Mouse (Mus musculus): ENCODE measurements around the gene Teddm2.

Gene Teddm2

DNA sequence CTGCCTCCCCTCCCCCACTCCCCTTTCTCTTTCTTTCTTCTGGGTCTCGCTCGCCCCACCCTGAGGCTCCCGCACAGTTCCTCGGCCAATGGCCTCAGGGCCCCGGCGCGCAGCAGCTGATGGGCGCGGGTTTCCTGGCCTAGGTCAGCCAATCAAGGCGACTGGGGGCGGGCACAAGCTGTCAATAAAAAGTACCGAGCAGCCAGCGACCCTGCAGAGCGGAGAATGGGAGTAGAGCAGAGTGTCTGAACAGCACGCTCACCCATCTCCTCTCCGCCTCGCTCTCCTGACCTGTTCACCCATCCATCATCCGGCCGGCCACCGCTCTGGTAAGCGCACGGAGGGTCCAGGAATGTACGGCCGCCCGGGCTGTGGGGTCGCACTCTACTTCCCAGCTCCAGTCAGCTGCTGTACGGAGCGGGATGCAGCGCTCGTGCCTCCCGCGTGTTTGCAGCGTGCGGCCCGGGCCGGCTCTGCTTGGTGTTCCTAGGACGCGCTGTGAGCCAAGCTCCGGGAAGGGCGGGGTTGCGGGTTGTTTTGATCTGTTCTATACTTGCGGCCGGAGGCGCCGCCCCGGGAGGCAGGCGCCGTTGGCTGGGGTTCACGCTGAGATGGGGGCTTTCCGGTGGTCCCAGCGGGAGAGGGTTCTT lies at the start of gene Teddm2, which contains the start of gene Glul:
Gene Teddm2 (minus strand): TSS at position 498 of the 650 bp plus-strand sequence.
Gene Glul (plus strand): TSS at position 214 of the 650 bp plus-strand sequence.
- peak; percentile 81 for DNase-seq (ENCODE audit: low read depth, low spot score)

DNA sequence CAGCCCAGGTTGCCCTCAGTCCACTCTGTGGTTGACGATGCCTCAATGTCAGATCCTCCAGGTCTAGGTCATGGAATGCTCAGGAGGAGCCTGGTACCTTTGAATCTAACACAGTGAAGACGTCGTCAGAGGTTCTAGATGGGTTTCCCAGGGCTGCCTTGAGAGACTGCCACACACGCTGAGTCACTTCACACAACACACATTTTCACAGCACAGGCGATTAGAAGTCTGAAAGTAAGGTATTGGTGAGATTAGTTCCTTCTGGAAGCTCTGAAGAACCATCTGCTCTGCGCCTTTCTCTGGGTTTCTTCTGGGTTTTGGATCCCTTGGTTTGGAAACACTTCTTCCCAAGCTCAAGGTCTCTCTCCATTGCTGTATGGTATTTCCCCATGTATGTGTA lies 47.8 kb upstream of the Teddm2 start:
- no peak for DNase-seq (ENCODE audit: low read depth, low spot score)

DNA sequence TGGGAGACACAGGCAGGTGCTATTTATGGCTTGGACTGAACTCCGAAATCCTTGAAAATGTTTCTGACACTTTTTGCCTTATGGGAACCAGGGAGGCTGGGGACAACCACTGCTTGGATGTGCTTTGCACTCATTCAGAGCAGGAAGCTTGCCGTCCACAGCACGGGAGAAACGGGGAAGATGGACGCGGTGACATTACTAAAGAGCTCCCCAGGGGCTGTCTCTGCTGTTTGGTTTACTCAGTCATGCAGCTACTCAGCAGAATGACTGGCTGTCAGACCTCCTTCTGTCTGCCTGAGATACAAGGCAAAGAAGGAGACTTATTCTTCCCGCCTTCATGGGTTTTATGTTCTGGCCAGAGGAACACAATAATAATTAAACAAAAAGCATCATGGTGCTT lies 46.9 kb upstream of the Teddm2 start:
- DNase-seq (ENCODE audit: low read depth, low spot score), result no peak

DNA sequence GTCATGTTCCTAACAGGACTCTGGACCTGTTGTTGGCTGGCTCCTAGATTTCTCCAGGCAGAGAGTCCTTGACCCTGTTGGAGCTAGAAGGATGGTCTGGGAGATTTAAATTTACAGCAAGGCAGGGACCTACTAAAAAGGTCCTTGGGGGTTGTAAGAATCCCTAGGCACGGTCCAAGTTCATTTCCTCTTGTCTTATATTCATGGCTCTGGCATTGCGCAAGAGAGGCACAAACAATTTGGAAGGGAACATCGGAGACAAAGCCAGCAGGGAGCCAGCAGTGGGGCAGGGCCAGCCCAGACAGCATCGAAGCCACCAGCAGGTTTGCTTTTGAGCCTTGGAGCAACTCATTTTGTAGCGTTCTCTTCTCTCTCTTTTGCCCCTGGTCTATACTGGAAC lies 45.2 kb upstream of the Teddm2 start:
- DNase-seq (ENCODE audit: low read depth, low spot score), result no peak

DNA sequence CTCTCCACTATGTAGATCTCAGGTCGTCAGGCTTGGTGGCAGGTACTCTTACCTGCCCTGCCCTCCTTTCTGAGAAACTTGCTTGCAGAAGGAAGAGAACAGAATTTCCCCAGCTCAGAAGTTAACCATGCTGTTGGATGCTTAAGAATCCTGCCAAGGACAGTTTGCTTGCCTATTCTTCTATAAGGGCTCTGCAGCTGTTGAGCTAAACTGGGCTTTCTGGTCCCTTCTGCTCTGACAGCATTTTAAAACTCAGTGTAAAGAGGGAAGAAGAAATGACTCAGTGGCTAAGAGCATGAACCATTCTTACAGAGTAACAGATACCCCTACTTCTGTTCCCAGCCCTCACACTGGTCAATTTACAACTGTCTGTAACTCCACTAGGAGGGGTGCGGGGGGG lies 41.0 kb upstream of the Teddm2 start:
- no peak for DNase-seq (ENCODE audit: low read depth, low spot score)

DNA sequence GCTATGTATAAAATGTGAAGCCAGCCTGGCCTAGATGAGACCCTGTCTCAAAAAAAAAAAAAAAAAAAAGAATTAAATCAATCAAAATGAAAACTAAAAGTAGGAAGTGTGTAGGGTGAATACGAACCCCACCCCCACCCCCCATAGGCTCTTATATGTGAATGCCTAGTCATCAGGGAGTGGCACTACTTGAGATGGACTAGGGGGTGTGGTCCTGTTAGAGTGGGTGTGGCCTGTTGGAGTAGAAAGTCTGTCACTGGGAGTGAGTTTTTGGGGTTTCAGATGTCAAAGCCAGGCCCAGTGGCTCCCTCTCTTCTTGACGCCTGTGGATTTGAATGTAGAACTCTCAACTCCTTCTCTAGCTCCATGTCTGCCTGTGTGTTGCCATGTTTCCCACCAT lies 37.0 kb upstream of the Teddm2 start:
- peak; percentile 36 for DNase-seq (ENCODE audit: low read depth, low spot score)

DNA sequence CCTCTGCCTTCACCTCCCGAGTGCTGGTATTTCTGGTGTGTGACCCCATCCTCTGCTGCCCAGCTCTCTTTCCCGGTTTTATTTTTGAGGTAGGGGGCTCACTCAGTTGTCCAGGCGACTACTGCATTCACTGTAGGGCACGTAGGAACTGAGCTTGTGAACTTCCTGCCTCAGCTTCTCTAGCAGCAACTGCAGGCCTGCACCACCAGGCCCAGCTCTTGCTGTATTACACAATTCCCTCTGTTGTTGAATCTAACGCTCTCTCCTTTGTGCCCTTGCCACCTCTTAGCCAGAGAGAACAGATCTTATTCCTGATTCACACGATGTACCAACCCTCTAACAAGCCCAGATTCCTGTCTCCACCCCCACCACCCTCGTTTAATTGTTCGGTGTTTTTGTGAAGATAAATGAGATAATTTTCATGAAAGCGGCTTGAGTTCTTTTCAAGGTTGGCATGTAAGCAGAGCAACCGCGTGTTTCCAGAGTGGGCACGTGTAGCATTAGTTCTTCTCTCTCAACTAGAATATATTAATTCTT lies 35.9 kb upstream of the Teddm2 start:
- DNase-seq (ENCODE audit: low read depth, low spot score), result no peak

DNA sequence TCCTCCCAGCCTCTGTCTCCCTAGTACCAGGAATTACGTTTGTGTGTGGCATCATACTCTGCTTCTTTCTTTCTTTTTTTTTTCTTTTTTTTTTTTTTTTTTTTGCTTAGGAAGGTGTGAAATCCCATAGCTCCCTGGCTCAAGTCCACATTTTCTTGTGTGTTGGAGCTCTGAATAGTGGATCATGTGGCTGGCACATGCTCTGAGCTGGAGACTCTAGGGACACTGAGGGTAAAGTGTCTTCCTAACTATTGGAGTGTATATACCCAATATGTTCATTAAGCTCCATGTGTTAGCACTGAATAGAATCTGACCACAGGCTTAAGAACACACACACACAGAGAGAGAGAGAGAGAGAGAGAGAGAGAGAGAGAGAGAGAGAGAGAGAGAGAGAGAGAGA lies 33.7 kb upstream of the Teddm2 start:
- DNase-seq (ENCODE audit: low read depth, low spot score), result no peak

DNA sequence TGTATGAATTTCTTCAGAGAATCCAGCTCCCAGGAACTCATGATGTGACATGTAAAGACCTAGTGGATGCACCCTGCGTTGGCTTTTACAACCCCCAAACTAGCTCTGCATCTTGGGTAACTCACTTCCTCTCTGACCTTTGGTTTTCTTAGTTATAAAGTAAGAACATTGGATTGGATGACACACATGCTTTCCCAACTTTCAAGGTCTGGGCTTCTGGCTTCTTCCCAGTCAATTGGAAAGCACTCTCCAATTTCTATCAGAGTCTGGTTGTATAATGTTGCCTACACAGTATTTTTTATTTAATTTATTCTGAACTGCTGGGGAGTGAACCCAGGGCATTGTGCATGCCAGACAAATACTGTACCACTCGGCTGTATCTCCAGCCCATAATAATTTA lies 30.4 kb upstream of the Teddm2 start:
- no peak for DNase-seq (ENCODE audit: low read depth, low spot score)

DNA sequence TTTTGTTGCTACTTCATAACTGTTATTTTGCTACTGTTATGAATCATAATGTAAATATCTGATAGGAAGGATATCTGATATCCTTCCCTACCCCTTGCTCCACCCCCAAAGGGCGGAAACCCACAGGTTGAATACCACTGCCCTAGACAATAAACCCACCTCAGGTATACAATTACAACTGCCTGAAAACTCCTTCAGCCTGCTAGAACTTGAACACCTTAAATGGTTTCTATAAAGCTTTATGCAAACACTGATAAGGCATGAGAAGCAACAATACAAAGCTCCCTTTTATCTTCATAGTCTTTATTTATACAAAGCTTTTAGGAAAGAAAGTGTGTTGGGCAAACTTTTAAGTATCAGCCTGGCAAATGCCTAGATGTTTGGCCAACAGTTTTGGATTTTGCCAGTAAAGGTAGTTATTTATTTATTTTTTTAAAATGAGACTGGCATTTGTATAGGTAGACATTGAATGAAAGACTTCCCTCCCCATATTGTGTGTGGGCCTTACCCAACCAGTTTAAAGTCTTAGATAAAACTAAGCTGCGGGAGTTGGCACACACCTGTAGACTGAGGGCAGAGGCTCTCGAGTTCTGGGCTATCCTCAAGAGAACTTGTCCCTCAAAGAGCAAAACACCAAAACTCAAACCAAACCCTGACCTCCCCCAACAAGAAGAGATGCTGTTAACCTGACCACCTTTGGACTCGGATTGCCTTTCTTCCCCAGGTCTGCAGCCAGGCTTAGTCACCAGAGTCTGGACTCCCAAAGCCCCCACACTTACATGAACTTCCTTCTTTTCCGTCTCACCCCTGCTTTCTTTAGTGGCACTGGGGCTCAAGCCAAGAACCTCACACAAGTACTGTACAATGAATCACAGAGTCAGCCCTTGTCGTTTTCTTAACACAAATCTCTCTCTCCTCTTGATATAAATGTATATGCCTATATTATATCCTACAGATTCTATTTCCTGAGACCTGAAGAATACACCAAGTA lies 24.7 kb upstream of the Teddm2 start:
- DNase-seq (ENCODE audit: low read depth, low spot score), result no peak

DNA sequence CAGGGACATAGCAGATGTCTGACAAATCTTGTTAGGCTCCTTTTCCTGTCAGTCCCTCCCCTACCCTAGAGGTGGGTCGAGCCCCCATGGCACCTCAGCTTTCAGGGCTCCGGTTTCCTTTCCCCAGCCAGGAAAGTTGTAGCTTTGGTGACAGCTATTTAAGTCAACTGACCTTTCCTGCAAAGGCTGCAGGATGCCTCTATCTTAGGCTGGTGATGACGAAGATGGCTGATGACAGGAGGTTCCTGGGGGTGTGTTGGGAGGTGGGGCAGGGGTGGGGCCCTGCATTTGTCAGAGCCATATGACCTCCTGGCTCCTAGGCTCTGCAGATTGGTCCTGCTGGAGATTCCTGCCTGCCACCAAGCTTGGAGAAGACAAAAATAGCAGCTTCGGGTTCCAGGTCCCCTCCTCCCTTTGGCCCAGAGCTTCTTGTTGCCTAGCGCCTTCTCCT lies 22.6 kb upstream of the Teddm2 start:
- DNase-seq (ENCODE audit: low read depth, low spot score), result no peak

DNA sequence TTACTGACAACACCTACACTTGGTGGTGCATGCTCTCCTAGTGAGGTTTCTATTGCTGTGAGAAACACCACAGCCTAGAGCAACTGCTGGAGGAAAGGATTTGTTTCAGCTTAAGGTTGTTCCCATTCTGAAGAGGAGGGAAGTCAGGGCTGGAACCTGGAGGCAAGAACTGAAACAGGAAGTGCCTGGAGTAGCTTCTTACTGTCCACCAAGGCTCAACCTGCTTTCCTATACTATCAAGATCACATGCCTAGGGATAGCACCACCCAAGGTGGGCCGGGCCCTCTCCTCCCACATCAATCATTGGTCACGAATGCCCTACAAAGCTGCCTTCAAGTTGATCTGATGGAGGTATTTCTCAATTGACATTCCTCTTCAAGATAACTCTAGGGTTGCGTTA lies 21.6 kb upstream of the Teddm2 start:
- no peak for DNase-seq (ENCODE audit: low read depth, low spot score)

DNA sequence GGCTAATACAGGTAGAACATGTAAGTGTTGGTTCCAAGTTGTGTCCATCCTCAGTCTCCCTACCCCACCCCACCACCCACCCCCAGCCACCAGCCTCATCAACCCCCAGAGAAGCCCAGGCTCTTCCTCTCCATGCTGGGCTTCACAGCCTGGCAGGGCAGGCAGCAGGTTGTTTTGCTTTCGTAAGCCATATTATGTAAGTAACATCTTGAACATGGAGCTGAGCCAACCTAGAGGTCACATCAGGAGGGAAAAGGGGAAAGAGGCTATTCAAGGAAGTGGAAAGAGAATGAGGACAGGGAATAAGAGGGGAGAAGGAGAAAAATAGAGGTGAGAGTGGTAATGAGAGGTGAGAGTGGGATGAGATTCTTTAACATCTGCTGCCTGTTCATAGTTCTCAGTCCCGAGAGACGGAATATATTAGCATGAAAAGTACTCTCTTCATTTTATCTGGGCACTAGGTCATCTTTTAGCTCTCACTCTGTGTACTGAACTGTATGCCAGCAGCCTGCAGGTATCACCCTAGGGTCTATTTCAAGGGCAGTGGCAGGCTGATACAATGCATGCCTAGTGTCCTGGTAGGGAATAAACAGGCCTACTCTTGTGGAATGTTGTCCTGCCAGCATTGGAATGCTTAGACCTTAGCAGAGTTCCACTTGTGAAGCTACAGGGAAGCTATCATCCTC lies 18.6 kb upstream of the Teddm2 start:
- DNase-seq (ENCODE audit: low read depth, low spot score), result no peak

DNA sequence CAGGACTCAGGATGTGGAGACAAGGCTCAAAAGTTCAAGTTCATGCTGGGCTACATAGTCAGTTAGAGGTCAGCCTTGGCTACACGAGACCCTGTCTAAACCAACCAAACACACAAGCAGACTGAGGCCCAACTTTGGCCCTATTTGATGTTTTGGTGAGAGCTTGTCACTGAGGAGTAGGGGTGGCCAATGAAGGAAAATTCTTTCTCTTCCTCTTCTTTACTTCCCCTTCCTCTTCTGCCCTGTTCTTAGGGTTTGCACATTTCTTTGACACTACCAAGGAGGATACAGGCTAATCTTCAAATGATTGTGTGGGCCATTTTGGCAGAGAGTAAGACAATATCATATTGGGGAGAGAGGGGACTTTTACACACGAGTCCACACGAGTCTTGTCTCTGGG lies 13.8 kb upstream of the Teddm2 start:
- DNase-seq (ENCODE audit: low read depth, low spot score), result no peak

DNA sequence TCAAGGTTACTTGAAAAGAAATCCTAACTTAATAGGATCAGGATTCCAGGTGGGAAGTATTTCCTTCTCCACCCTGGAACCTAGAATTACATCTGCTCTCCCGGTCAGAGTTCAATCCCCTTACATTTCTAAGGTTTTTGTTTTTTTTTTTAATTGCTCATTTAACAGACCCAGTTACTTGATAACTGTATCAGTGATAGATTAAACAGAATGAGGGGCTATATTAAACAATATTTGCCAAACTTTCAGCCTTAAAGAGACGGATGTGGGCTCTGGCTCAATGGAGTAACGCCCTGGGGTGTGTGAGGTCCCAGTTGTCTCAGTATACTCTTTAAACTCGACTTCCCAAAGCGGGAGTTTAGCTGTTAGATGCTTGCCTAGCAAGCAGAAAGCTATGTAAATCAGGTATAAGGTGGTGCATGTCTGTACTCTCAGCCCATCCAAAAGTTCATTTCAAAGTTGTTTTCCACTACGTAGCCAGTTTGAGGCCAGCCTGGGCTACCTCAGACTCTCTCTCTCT lies 11.3 kb upstream of the Teddm2 start:
- no peak for DNase-seq (ENCODE audit: low read depth, low spot score)

DNA sequence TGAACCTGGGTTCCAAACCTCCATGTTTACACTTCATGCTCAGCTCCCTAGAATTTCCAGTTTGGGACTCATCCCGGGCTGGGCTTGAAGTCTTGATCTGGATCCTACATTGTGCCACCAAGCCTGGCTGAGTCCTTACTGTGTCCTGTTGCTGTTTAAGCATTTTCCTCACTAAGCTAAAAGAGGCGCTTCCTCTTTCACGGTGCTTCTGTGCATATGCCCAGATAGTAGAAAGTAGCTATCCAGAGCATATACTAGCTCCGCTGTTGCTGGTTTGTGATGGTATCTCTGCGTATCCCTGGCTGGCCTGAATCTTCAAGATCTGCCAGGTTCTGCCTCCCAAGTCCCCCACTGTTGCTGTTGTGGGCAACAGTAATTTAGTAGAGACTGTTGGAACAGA lies 10.4 kb upstream of the Teddm2 start:
- no peak for DNase-seq (ENCODE audit: low read depth, low spot score)

DNA sequence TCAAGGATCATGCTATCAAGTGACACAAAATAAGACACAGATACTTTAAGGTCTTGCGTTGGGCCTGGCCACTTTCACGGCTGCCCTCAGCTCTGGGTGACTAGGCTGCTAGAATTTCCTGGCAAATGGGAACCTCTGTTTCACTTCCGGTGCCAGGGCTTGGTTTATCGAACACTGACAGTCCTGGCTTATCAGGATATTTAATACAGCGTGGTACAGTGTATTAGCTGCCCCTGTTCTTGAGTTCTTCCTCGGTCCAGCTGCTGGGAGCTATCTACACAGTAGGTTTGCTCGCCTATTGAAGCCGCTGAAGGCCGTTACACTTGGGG lies 9.9 kb upstream of the Teddm2 start:
- DNase-seq (ENCODE audit: low read depth, low spot score), result no peak

DNA sequence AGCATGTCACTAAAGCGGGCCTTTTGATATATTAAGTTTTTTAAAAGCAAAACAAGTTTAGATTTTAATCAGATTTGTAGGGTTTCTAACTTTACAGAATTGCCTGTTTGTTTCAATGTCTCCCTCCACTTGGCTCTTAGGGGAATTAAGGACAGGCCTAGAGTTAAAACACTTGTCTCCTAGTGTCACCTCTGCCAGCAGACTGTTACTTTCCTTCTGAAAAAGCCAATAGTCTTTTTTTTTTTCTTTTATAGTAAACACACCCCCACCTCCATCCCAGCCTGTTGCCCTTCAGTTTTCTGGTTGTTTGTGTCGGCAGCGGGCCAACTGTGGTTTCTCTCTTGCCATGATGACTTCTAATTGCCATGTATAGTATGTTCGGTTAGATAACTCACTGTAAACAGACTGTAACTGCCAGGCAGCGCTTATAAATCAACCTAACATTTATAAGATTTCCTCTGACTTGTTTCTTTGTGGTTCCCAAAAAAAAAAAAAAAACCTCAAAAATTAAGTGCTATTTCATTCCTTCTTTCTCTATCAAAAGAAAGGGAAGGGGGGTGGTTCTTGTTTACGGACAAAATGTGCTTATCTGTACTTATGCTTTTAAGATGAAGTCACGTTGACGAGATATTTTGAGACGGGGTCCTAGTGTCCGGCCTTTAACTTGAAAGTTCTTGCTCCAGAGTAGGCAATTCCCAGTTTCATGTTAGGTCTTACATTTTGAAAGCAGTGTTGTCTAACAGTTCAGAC lies 9.4 kb upstream of the Teddm2 start:
- DNase-seq (ENCODE audit: low read depth, low spot score), result no peak

DNA sequence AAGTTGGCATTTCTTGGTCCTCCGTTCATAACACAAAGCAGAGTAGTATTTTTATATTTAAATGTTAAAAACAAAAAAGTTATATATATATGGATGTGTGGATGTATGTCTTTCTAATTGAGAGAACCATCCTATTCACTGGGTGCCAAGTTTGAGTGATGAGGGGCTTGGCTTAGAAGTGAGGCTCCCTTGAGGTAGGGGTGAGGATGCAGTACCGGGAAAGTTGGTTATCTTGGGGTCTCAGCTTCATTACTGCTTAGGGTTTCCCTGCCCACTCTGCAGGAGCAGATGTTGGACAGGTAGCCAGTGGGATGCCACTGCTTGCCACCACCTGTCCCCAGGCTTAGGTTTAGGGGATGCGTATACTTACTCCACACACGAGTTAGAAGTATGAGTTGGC lies 8.7 kb upstream of the Teddm2 start:
- no peak for DNase-seq (ENCODE audit: low read depth, low spot score)

DNA sequence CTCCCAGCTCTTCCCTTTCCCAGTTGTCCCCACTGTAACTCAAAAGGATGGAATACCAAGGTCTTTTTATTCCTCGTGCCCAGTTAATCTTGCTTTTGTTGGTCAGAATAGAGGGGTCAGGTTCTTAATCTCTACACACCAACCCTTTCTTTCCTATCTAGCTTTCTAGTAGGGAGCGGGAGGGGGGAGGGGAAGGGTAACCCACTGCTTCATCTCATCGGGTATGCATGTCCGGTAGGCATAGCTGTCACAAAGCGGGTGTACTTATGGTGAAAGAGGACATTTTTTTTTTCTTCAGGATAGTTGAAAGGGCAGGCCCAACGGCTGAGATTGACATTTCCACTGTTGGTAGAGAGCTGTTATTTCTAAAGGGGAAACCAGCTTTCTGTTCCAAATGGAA lies 8.2 kb upstream of the Teddm2 start:
- DNase-seq (ENCODE audit: low read depth, low spot score), result no peak

DNA sequence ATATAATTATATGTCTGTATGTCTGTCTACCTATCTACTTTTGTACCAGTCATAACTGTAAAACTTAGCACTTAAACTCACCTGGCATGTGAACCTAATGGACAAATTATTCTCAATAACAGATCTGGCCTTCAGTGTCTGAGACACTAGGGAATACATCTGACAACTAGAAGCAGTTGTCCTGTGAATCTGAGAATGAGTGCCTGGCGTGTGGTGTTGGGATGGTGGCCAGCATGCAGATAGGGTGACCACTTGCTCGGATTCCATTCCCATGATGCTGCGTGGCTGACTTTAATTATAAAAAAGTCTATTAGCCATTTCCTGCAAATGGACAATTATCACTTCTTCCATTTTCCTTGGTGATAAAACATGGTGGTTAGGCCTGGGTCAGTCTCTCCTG lies 5.9 kb upstream of the Teddm2 start:
- no peak for DNase-seq (ENCODE audit: low read depth, low spot score)
